Mouse (Mus musculus) lung, adult 2 months (tissue): ENCODE results near the gene Foxj1.

Experiments used
- CTCF ChIP-seq: fragments of 200-500 bp; IDR thresholded peaks from 2 replicates; pipeline ENCODE4 v1.5.1; 2011; ENCODE audit warnings: mild to moderate bottlenecking, low read length, control low read depth; ENCODE audit not compliant: insufficient read depth
- POLR2A ChIP-seq: fragments of 200-500 bp; IDR thresholded peaks from 2 replicates; pipeline ENCODE4 v1.6.1; 2011; ENCODE audit warnings: low read depth, mild to moderate bottlenecking, control low read depth, low read length, borderline replicate concordance; ENCODE audit errors: extremely low read depth

DNA sequence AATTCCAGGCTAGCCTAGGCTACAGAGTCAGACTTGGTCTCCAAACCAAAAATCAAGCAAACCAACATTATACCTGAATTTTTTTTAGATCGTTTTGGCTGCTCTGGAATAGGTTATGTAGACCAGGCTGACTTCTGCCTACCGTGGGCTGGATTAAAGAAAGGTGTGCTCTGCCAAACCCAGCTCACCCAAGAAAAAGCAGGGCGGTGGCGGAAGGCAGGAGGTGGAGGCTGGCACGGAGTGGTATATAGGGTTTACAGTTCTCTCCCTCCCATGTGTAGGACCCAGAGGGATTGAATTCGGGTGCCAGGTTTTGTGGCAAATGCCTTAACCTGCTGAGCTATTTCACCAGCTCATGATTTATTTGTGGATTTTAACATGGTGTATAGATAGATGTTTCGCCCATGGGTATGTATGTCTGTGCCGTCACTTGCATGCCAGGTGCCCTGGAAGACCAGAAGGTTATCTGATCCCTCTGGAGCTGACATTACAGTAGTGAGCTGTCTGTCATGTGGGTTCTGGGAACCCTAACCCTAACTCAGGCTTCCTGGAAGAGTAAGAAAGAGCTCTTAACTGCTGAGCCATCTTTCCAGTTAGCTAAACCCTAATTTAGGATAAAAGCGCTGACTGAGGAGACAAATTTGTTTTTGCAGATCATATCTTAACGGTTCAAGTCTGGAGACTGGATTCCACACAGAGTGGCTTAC, 28.0 kb downstream of the Foxj1 start, which contains the start of gene Exoc7:
- TF ChIP-seq CTCF (no peak), POLR2A (no peak)
